Mouse (Mus musculus) liver, embryonic 14.5 days (tissue): ENCODE measurements at regions not wholly inside any gene's neighbourhood (a gene's known extent, or its start where the extent isn't known, plus 50 kb on each side); places are given as distances from the start of the nearest gene placed in this dataset.
"Not testable (repeated sequence)": the region's sequence is repeated elsewhere in the genome, so short reads cannot be mapped to it uniquely, and the experiment has no call there.

ENCODE experiments used
- ATAC-seq: fragments of 200-750 bp; cut with Nextera tagmentation; 2 replicates; pipeline ENCODE4 v1.8.0; 2017; ENCODE audit warnings: moderate number of reproducible peaks, mild to moderate bottlenecking, moderate library complexity; ENCODE audit not compliant: insufficient read depth
- DNase-seq, 3 experiments: peaks; one replicate each; pipeline ENCODE4 v3.0.0-alpha.2; 2012 to 2013; ENCODE audit warnings: low read depth in 3 of 3, low spot score in 3 of 3
- H3K27ac ChIP-seq: fragments of 300-500 bp; sonication (generic); 2 replicates; pipeline ENCODE4 v1.5.1; 2014; ENCODE audit warnings: moderate library complexity, mild to moderate bottlenecking, control low read depth, inconsistent platforms
- H3K27me3 ChIP-seq: fragments of 300-500 bp; sonication (generic); 2 replicates; pipeline ENCODE4 v1.6.1; 2014; ENCODE audit warnings: mild to moderate bottlenecking, low read length, moderate library complexity; ENCODE audit not compliant: control insufficient read depth, insufficient read depth
- H3K36me3 ChIP-seq: fragments of 300-500 bp; sonication (generic); replicated peaks from 2 replicates; pipeline ENCODE4 v1.6.1; 2014; ENCODE audit warnings: low read depth; ENCODE audit not compliant: control insufficient read depth, insufficient read depth
- H3K4me1 ChIP-seq, 2 experiments: fragments of 200-500 bp in 1 of 2; fragments of 300-500 bp in 1 of 2; sonication (generic) in 1 of 2; replicated peaks; 2 replicates each; pipeline ENCODE4 v1.6.1; 2012 to 2014; ENCODE audit warnings: antibody characterized with exemption in 1 of 2, inconsistent platforms in 1 of 2, low read length in 1 of 2; ENCODE audit not compliant: control insufficient read depth in 2 of 2, insufficient read depth in 2 of 2
- H3K4me2 ChIP-seq: fragments of 300-500 bp; sonication (generic); 2 replicates; pipeline ENCODE4 v1.6.1; 2014; ENCODE audit warnings: low read depth, mild to moderate bottlenecking, control low read depth, moderate library complexity
- H3K4me3 ChIP-seq, 2 experiments: fragments of 200-500 bp in 1 of 2; fragments of 300-500 bp in 1 of 2; sonication (generic) in 1 of 2; 2 replicates each; pipeline ENCODE4 v1.5.1; 2012 to 2014; ENCODE audit warnings: low read depth in 2 of 2, low read length in 2 of 2, mild to moderate bottlenecking in 2 of 2, control low read depth in 1 of 2, inconsistent platforms in 1 of 2, moderate library complexity in 1 of 2; ENCODE audit not compliant: insufficient read depth in 1 of 2
- H3K9ac ChIP-seq: fragments of 300-500 bp; sonication (generic); replicated peaks from 2 replicates; pipeline ENCODE4 v1.6.1; 2014; ENCODE audit warnings: mild to moderate bottlenecking, control low read depth, moderate library complexity
- H3K9me3 ChIP-seq: fragments of 300-500 bp; sonication (generic); 2 replicates; pipeline ENCODE4 v1.6.1; 2016; ENCODE audit warnings: low read length, mixed read lengths; ENCODE audit not compliant: control insufficient read depth
- CTCF ChIP-seq: IDR thresholded peaks from 2 replicates; pipeline ENCODE4 v1.5.1; 2016; ENCODE audit warnings: antibody characterized with exemption, low read depth, control low read depth
- EP300 ChIP-seq: IDR thresholded peaks from 2 replicates; pipeline ENCODE4 v1.6.1; 2016; ENCODE audit warnings: antibody characterized with exemption, low read depth
- WGBS: fragments of 180-500 bp; shearing (Covaris S2); extraction: QIAGEN DNeasy Blood & Tissue Kit; methylation state at CpG from one replicate; pipeline ENCODE4 v1.1.7; 2014; ENCODE audit not compliant: insufficient replicate concordance; 5-methylcytosine and 5-hydroxymethylcytosine counted together

GRCm38 (mm10) chr8:71779380-71779779, 53.9 kb upstream of the Fcho1 start:
- H3K9ac ChIP-seq, H3K4me1 ChIP-seq, H3K4me2 ChIP-seq, H3K4me3 ChIP-seq, ATAC-seq, DNase-seq, H3K27me3 ChIP-seq, H3K36me3 ChIP-seq, H3K9me3 ChIP-seq, H3K27ac ChIP-seq: not testable (repeated sequence)
- WGBS, result 76% methylated on average over 5 of the region's 5 CpGs

DNA sequence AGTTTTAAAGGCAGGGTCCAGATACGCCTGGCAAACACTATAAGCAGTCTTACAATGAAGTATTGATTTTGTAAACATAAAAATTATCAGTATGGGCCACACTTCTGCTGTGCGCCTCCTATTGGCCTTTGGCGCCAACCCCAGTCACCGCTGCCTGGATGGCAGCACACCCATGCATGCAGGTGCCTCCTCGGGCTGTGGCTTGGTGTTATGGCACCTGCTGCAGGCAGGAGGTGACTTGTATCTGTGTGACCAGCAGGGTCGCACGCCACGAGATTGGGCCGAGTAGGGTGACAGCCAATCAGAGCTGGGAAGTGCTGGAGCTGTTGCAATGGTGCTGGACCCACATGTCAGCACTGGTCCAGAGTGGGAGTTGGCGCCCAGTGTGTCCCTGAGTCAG, 53.4 kb upstream of the Fcho1 start:
- Histone ChIP-seq H3K27me3 (no peaks in the 10 kb centered on the region), H3K27ac (no peak overlapping the region), H3K4me1 (no peaks in the 10 kb centered on the region), H3K9me3 (no peaks in the 10 kb centered on the region), H3K4me2 (no peak overlapping the region), H3K9ac (no peak overlapping the region), H3K4me3 (no peak overlapping the region), H3K36me3 (no peaks in the 10 kb centered on the region)
- ATAC-seq, result no peak
- no peak for TF ChIP-seq CTCF
- TF ChIP-seq EP300, result no peak
- DNase-seq, result no peak
- WGBS, result 64% methylated on average over 10 of the region's 10 CpGs
